Mouse (Mus musculus) megakaryocyte, adult 5-6 weeks (primary cell): ENCODE results near the gene Ngef. TPM values are rescaled to one million over a fixed set of nuclear protein-coding genes. Genes with fewer than 3 reads are reported as not detected.

Experiments used
- ATAC-seq: 2 replicates; pipeline ENCODE4 v1.8.0; 2016; ENCODE audit warnings: mild to moderate bottlenecking, inconsistent platforms; ENCODE audit not compliant: poor library complexity, severe bottlenecking
- total RNA-seq, 2 experiments: library from RNA; stranded (forward) in 1 of 2; stranded (reverse) in 1 of 2; fragments of 153-499, 151-499 nt in 1 of 2; fragments of 221-1000, 200-1000 nt in 1 of 2; gene quantifications; 2 replicates each; pipeline versions ENCODE4 v1.2.3 to v1.2.4; 2015 to 2017

The Ngef gene
- total RNA-seq, 2 experiments from 2014 or later: not detected

DNA sequence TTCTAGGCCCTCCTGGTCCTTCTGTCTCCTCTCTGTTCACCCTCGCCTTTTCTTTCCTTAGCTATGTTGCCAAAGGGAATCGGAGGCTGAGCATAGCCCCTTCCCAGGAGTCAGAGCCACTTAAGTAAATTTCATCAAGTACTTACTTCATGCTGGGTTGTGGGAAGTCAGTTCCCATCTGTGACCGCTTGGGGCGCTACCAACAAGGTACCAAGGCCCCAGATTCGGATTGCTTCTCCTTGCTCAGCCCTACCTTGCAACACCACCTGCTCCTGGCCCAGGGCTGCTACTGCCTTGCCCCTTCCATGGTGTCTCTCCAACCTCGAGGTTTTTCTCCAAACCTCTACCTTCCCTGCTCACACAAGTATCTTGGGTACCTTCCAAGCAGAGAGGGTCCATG, 5.3 kb downstream of the Ngef start:
- peak; percentile 40; the same call in 1 of the 2 replicates for ATAC-seq

DNA sequence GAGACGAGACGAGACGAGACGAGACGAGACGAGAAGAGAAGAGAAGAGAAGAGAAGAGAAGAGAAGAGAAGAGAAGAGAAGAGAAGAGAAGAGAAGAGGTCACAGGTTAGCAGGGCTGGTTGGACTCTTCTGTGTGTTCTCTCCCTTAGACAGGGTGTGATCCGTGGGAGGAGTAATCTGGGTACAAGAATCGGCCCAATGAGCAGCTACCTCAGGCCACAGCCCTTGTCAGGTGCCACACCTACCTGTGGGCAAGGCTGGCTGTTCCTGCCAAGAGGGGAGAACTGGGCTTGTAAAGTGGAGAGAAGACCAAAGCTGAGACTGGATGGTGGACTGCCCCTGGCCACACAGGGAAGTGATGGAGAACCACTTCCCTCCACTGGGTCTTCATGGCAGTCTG, 7.9 kb downstream of the Ngef start:
- no peak for ATAC-seq

DNA sequence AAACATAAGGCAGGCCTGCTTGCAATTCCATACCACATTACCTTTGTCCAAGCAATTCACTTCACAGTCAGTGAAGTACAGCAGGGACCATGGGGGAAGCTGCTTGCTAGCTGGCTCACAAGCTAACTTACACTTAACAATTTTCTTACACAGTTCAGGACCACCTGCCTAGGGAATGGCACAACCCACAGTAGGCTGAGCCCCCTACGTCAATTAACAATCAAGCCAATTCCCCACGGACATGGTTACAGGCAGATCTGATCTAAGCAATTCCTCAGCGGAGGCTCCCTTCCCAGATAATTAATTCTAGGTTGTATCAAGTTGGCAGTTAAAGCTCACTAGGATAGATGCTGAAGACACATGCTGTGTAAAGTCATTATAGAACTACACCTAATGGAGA, 10.7 kb downstream of the Ngef start:
- ATAC-seq: no peak

GRCm38 (mm10) chr1:87553586-87553985, 20.1 kb downstream of the Ngef start:
- ATAC-seq: no peak

DNA sequence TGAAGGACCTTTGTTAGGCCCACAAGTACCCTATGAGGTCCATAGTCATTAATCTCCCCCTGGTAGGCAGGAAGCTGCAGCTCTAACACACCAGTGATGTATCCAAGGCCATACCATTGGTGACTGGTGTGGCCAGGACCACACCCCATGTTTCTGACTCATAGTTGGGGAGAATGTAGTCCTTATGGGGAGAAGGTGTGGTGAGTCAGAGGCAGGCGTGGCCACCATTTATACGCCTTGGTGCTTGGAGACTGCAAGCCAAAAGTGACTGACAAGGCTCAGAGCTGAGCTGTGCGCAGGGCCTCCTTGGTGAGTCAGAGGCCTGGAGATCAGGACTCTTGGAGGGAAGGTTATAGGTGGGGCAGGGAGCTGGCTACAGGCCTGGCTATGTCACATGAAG, 22.7 kb downstream of the Ngef start:
- ATAC-seq: no peak

GRCm38 (mm10) chr1:87541614-87542013, 32.1 kb downstream of the Ngef start:
- no peak for ATAC-seq

DNA sequence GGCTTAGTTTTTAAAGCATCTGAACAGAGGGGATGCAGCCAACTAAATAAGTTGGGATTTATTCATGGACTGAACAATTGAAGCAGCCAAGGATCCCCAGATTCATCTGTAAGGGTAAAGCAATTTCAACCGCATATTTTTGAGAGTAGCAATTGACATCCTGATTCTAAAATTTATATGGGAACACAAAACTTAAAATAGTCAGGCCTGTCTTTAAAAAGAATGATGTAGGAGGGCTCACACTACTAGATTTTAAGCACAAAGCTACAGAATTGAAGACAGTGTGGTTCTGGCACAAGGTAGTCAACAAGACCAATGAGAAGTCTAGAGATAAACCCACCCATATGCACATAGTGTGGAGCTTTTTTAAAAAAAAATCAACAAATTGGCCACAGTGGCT, 36.7 kb downstream of the Ngef start:
- no peak for ATAC-seq

DNA sequence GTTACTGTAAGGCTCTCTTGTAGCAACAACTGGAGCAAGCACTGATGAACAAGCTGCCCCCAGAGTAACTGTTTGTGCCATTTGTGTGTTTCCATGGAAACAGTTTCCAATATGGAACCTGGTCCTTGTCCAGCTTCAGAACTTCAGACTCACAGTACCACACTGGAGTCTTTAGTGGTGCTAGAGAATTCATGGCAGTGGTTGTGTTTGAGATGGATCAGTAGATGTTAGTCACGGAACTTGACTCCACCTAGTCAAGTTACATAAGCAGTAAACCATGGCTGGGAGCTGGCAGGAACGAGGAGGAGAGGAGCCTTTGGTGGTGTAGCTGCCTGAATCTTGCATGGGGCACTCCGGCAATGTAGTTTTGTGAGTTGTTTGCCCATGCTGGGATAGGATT, 39.6 kb downstream of the Ngef start:
- no peak for ATAC-seq

GRCm38 (mm10) chr1:87532346-87532745, 41.3 kb downstream of the Ngef start:
- no peak for ATAC-seq

- ATAC-seq: no peak
Measured at GRCm38 (mm10) chr1:87527191-87527590, 46.5 kb downstream of the Ngef start.

DNA sequence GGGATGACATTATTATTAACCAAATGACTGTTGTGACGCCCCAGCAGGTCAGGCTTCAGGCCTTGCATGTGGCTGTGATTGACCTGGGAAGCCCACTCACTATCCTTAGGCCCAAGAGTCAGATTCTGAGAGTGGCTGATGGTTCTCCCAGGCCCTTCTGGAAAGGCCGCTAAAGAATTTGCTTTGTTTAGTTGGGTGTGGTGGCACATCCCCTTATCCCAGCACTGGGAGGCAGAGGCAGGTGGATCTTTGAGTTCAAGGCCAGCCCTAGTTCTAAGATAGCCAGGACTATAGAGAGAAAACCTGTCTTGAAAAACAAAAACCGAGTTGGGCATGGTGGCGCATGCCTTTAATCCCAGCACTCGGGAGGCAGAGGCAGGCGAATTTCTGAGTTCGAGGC, 48.6 kb downstream of the Ngef start:
- no peak for ATAC-seq

DNA sequence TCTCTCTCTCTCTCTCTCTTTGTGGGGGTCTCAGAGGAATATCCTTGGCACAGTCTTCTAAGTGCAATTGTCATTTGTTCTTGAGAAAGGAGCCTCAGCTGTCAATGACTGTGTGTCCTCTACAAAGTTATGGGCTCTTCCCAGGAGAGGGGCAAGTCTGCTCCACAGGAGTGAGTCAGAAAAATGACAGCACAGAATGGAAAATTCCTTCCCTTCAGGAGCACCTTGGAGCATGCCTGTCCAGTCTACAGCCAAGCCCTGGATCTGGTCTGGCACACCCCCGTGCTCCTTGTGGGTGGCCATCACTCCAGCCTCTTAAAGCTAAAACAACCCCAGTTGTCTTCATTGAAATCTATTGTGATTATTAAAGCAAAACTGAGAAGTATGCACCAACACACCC, 52.1 kb downstream of the Ngef start:
- no peak for ATAC-seq

GRCm38 (mm10) chr1:87520467-87520866, 53.2 kb downstream of the Ngef start:
- ATAC-seq: no peak

- ATAC-seq: no peak
Measured at GRCm38 (mm10) chr1:87510845-87511244, 62.8 kb downstream of the Ngef start.

- no peak for ATAC-seq
Measured at GRCm38 (mm10) chr1:87510166-87510691, 63.4 kb downstream of the Ngef start.

DNA sequence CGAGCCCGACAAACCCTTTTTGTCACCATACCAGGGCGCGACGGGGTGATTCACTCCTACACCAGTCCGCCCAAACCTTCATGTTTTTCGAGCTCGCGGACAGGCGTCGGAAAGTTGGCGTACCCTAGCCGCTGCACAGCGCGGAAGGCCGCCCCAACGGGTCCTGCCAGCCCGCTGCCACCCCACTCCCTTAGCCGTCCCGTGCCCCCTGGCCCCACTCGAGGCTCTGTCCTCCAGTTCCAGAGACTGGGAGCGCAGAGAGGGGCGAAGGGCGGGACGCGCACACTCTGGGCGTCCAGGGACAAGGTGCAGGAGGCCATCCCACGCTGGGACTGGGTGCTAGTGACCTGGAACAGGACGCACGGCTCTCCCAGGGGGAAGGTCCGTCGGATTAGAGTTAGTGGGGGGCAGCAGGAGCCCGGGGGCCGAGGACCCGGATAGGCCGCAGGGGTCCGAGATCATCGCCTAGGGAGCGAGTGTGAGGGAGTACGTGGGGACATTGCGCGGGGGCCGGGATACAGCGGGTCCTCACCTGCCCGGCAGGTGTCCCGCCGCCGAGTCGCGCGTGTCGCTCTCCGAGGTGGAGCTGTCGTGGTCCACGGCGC, 64.0 kb downstream of the Ngef start, which contains the start of gene Neu2:
TSS of gene Neu2 (plus strand) at position 329 of the 605 bp plus-strand sequence.
- no peak for ATAC-seq

DNA sequence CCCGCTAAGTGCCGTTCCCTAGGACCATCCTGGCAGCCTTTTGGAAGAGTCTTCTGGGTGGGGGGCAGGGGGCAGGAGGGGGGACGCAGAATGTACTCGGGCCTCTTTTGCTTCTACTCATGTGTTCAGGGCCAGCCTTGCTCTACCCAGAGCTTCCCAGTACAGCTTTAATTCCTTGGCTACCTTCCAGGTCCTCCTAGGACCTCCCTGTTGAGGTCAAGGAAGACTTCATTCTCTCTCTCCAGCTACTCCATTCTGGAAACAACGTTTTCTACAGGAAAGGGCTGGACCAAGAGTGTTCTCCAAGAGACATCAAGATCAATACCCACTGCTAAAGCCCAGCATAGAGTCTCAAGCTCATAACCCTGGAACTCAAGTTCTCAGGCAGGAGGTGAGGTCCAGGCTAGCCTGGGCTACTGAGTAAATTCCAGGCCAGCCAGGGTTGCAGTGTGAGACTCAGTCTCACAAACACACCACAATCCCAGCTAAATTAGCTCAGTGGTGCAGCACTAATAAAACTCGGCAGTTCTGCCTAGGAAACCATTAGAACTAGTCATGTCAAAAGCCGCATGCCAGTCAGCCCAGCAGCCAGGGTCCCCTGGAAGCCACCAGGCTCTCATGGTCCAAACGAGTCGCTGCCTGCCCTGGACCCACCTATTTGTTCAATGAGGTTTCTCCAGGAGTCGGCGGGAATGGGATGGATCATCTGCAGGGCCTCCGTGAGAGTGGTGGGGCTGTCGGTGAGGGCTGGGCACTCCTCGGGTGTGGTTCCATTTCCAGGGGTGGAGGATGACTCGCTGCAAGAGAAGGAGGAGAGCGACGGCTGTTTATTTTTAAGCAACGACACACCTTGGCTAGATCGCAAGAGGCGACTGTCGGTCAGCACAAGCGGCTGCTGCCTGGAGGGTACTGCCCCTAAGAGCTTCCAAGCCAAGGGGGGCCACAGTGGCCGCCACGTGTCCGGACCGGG, 64.8 kb downstream of the Ngef start:
- ATAC-seq: no peak

DNA sequence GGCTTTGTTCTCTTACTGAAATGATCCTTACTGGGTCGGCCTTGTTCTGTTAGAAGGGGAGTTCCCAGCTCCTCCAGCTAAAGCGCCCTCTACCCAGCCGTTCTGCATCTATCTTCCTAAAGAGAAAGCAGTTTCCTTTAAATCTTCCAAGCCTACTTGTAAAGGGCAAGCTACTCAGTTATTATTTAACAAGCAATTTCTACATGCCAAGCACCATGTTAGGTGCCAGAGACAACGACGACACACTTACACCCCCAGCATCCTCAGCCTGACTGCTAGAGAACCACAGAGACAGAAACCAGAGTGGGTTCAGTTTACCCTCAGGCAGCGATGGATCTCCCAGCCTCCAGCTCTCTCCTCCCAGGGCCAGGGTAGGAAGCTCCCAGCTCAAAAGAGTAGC, 65.8 kb downstream of the Ngef start:
- no peak for ATAC-seq

DNA sequence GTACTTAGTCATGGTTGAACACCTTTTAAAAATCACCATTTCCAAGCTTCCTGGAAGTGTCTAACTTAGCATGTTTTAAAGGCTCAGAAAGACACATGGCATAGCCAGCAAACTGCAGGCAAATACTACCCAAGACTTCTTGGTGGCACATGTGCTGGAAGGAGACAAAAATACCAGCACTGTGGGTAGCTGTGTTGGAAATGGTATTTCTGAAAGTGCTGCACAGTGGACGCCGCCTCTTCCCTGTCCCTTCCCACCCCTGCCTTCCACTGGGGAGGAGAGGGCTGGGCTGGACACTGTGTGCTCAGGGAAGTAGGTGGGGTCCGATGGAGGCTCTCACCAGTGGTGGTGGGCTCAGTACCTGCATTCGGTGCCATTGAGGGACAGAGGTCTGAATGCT, 68.1 kb downstream of the Ngef start:
- ATAC-seq: no peak

DNA sequence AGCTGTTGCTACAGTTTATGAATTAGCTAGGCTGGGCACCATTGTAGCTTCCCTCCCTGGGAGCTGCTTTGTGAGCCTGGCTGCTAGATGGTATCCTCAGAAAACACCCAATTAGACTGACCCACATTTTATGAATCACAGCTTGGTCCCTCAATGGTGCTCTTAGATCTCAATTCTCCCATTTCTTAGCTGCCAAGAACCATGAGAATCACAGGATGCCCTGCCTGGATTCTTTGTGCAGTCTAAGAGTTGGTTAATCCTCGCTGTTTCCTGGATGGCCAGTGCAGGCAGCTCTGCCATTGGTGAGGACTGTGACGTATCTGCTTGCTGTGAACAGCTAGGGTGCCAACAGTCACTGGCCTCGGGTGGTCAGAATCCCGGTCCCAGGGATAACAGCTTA, 80.1 kb downstream of the Ngef start:
- ATAC-seq: no peak

- no peak for ATAC-seq
Measured at GRCm38 (mm10) chr1:87492285-87492684, 81.4 kb downstream of the Ngef start.

DNA sequence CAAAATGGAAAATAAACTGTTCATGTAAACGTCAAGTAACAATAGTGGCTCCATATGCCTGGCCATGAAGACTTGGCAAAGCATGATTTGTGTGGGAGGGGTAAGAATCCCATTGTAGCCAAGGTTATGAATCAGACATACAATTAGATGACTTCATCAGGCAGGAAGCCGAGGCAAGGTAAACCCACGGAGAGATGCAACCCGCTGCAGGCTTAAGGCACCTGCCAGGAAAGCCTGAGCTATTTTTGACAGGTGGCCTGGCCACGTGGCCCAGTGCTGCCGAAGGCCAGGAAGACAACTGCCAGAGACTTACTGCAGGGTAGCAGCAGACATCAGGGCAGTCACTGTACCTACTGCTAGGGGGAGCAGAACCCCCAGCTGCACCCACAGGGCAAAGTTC, 87.3 kb downstream of the Ngef start:
- no peak for ATAC-seq
